Mouse (Mus musculus): ENCODE results near the gene Avpr2.

The Avpr2 gene

GRCm38 (mm10) chrX:73916945-73917344 lies 25.0 kb downstream of the Avpr2 start:
- DNase-seq (ENCODE audit: low spot score in 2 of 2): no peak

- no peak for DNase-seq (ENCODE audit: low spot score in 2 of 2)
These were observed 26.7 kb downstream of the Avpr2 start for GRCm38 (mm10) chrX:73918631-73919030.

DNA sequence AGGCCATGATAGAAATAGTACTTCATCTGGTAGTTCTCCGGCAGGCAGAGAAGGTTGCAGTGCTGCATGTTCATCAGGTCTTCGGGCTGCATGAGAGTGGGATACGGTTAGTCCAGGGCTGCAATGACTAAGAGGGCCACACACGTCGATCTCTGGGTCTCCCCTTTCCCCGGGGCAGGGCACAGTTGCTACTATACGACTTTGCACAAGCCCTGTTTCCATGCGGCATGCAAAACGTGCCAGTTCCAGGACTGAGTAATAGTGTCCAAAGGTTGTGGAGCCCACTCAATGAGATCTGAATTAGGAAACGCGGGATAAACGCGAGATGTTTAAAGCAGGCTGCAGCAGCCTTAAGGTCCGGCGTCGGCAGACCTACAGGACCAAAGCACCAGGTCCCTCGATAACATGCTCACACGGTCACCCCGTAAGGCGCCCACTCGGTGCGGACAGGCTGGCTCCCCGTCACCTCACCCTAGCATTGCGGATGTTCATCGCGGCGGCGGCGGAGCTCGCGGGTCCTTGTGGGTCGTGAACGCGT lies 29.5 kb downstream of the Avpr2 start:
- DNase-seq (ENCODE audit: low spot score in 2 of 2): no peak

- peak; percentile 82 to 84 for DNase-seq (ENCODE audit: low spot score in 2 of 2)
These were observed 30.1 kb downstream of the Avpr2 start, which contains the start of the genes Arhgap4 and Naa10 for GRCm38 (mm10) chrX:73921823-73922549. TSS of gene Arhgap4 (minus strand) at chrX:73921870. TSS of gene Naa10 (minus strand) at chrX:73921944.

GRCm38 (mm10) chrX:73922550-73922882 lies 30.6 kb downstream of the Avpr2 start:
- no peak for DNase-seq (ENCODE audit: low spot score in 2 of 2)

GRCm38 (mm10) chrX:73930402-73931062 lies 38.6 kb downstream of the Avpr2 start, which contains the start of gene Renbp:
TSS of gene Renbp (minus strand) at chrX:73930850.
- peak; percentile 67 to 75 for DNase-seq (ENCODE audit: low spot score in 2 of 2)

- no peak for DNase-seq (ENCODE audit: low spot score in 2 of 2)
These were observed 40.0 kb downstream of the Avpr2 start for GRCm38 (mm10) chrX:73931871-73932270.

DNA sequence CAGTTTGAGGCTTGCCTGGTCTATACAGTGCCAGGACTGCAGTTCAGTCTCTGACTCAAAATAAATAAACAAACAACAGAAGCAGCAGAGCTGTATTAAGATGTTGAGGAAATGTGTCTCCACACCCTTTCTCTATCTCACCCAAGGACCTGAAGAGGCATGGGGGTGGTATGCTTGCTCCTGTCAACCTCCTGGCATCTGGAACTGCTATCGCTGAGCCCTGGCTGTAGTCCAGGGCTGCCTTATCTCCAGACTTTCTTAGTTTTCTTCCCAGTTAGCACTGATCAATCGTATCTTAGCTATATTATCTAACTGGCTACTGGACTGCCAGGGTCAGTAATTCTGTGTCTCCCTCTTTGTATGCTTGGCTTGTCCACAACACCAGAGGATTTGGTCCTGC lies 50.0 kb downstream of the Avpr2 start:
- DNase-seq (ENCODE audit: low spot score in 2 of 2): no peak

DNA sequence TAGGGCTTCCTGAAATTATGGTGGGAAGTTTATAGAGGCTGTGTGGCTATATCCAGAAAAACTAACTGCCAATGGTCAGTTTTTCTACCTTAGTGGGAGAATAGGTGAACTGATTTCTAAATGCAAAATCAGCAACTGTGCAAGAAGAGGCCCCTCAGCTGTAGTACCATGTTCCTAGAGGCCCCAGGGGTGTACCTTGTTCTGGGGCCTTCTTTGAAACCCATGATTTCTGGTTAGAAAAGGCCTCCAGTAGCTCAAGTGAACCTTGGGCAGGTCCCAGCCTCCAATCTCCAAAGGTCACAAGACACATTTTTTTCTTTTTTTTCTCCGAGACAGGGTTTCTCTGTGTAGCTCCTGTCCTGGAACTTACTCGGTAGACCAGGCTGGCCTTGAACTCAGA lies 50.4 kb downstream of the Avpr2 start:
- DNase-seq (ENCODE audit: low spot score in 2 of 2): no peak

Data from spleen, postnatal 36 days (tissue).